Mouse (Mus musculus): Measurements from ENCODE around the gene Skiv2l.

GRCm38 (mm10) chr17:34885615-34886014 lies 35.6 kb upstream of the Skiv2l start:
- TF ChIP-seq MAFK (IDR thresholded peaks at IDR 0.05; ENCODE audit: insufficient read depth, low read depth, low read length) (no peak), ZNF384 (IDR thresholded peaks at IDR 0.05; ENCODE audit: low read depth, low read length) (no peak), ZC3H11A (IDR thresholded peaks at IDR 0.05; ENCODE audit: borderline replicate concordance, low read depth, low read length) (no peak), CHD2 (IDR thresholded peaks at IDR 0.05; ENCODE audit: low read depth, low read length) (no peak)

Data from ES-E14 (cell line).